Mouse (Mus musculus): ENCODE results near the gene Tor4a.

Gene Tor4a

GRCm38 (mm10) chr2:25224766-25225752, 28.4 kb upstream of the Tor4a start:
- peak; percentile 96 for DNase-seq (ENCODE audit: low spot score)

- no peak for DNase-seq (ENCODE audit: low spot score)
Observed at GRCm38 (mm10) chr2:25224492-25224765, 27.7 kb upstream of the Tor4a start, which contains the start of gene Tubb4b. Tubb4b (minus strand) TSS chr2:25224702.

GRCm38 (mm10) chr2:25223681-25224491, 27.2 kb upstream of the Tor4a start:
- peak; percentile 87 for DNase-seq (ENCODE audit: low spot score)

- DNase-seq (ENCODE audit: low spot score): no peak
Observed at GRCm38 (mm10) chr2:25221331-25221772, 24.7 kb upstream of the Tor4a start.

- DNase-seq (ENCODE audit: low spot score): no peak
Observed at GRCm38 (mm10) chr2:25218445-25218844, 21.8 kb upstream of the Tor4a start, which contains the start of gene Fam166a. Fam166a (plus strand) TSS chr2:25218745.

GRCm38 (mm10) chr2:25217666-25218065, 21.0 kb upstream of the Tor4a start:
- DNase-seq (ENCODE audit: low spot score): no peak

GRCm38 (mm10) chr2:25214444-25214843, 17.8 kb upstream of the Tor4a start, which contains the start of gene Stpg3:
Stpg3 (minus strand) TSS chr2:25214637.
- DNase-seq (ENCODE audit: low spot score): no peak

GRCm38 (mm10) chr2:25213266-25213865, 16.7 kb upstream of the Tor4a start:
- no peak for DNase-seq (ENCODE audit: low spot score)

GRCm38 (mm10) chr2:25211121-25211670, 14.5 kb upstream of the Tor4a start, which contains the start of gene Nelfb:
Nelfb (minus strand) TSS chr2:25211489.
- peak; percentile 81 for DNase-seq (ENCODE audit: low spot score)

- peak; percentile 15 for DNase-seq (ENCODE audit: low spot score)
Observed at GRCm38 (mm10) chr2:25210686-25211085, 14.0 kb upstream of the Tor4a start.

GRCm38 (mm10) chr2:25207593-25207992, 10.9 kb upstream of the Tor4a start:
- no peak for DNase-seq (ENCODE audit: low spot score)

- DNase-seq (ENCODE audit: low spot score): peak; percentile 29
Observed at GRCm38 (mm10) chr2:25203631-25204214, 7.0 kb upstream of the Tor4a start.

- DNase-seq (ENCODE audit: low spot score): no peak
Observed at GRCm38 (mm10) chr2:25200631-25201030, 3.9 kb upstream of the Tor4a start.

- DNase-seq (ENCODE audit: low spot score): no peak
Observed at GRCm38 (mm10) chr2:25197946-25198345, 1.3 kb upstream of the Tor4a start.

GRCm38 (mm10) chr2:25197191-25197590, 505 bp upstream of the Tor4a start:
- no peak for DNase-seq (ENCODE audit: low spot score)

GRCm38 (mm10) chr2:25195211-25196156, 1.2 kb downstream of the Tor4a start:
- peak; percentile 64 for DNase-seq (ENCODE audit: low spot score)

- no peak for DNase-seq (ENCODE audit: low spot score)
Observed at GRCm38 (mm10) chr2:25194486-25195171, 2.1 kb downstream of the Tor4a start.

- DNase-seq (ENCODE audit: low spot score): no peak
Observed at GRCm38 (mm10) chr2:25194006-25194405, 2.7 kb downstream of the Tor4a start.

- DNase-seq (ENCODE audit: low spot score): peak; percentile 71
Observed at GRCm38 (mm10) chr2:25193330-25193770, 3.3 kb downstream of the Tor4a start.

GRCm38 (mm10) chr2:25187841-25188240, 8.8 kb downstream of the Tor4a start:
- DNase-seq (ENCODE audit: low spot score): no peak
